Mouse (Mus musculus): ENCODE measurements around the gene Sdc3. TPM values are rescaled to one million over a fixed set of nuclear protein-coding genes. Genes with fewer than 3 reads are reported as not detected.
A peak's percentile ranks its signal among the peaks of the same experiment; 100 is the strongest.

Sdc3 gene
- polyA plus RNA-seq, 1 experiment from 2014 or later, result 21.1 TPM

GRCm38 (mm10) chr4:130797201-130798051 is 5.1 kb downstream of the Sdc3 start:
- 30% methylated on average over 15 of the region's 15 CpGs for WGBS
- Histone ChIP-seq H3K4me1 (replicated peaks; ENCODE audit: control insufficient read depth, insufficient read depth, low read length) (peaks cover 53% of the 10 kb centered on the region), H3K27me3 (replicated peaks; ENCODE audit: control insufficient read depth, insufficient read depth, low read length) (no peaks in the 10 kb centered on the region), H3K27ac (ENCODE audit: low read depth) (peak overlapping the region; percentile 57; the same call in 1 of the 2 replicates), H3K9me3 (ENCODE audit: control insufficient read depth, low read length) (no peaks in the 10 kb centered on the region), H3K9ac (ENCODE audit: low read length) (peak overlapping the region; percentile 27; the same call in 1 of the 2 replicates), H3K36me3 (ENCODE audit: control insufficient read depth, insufficient read depth, low read length) (no peaks in the 10 kb centered on the region), H3K4me2 (ENCODE audit: low read length) (peak overlapping the region; percentile 34), H3K4me3 (ENCODE audit: low read depth, low read length) (no peak overlapping the region)
- 0 out of 2 replicates have a peak, but pooled peaks have one; percentile 43 for ATAC-seq (replicated peaks; ENCODE audit: low FRiP score, low TSS enrichment, low read depth)
- no peak for DNase-seq (ENCODE audit: low spot score)

- H3K36me3 ChIP-seq (ENCODE audit: control insufficient read depth, insufficient read depth, low read length), result no peaks in the 10 kb centered on the region
- no peaks in the 10 kb centered on the region for H3K9me3 ChIP-seq (ENCODE audit: control insufficient read depth, low read length)
- no peak for ATAC-seq (replicated peaks; ENCODE audit: low FRiP score, low TSS enrichment, low read depth)
- no peaks in the 10 kb centered on the region for H3K27me3 ChIP-seq (replicated peaks; ENCODE audit: control insufficient read depth, insufficient read depth, low read length)
- WGBS, result 65% methylated on average over 1 of the region's 1 CpGs
- peak overlapping the region; percentile 57; the same call in 1 of the 2 replicates for H3K27ac ChIP-seq (ENCODE audit: low read depth)
- no peak overlapping the region for H3K9ac ChIP-seq (ENCODE audit: low read length)
- peaks cover 51% of the 10 kb centered on the region for H3K4me1 ChIP-seq (replicated peaks; ENCODE audit: control insufficient read depth, insufficient read depth, low read length)
- H3K4me2 ChIP-seq (ENCODE audit: low read length), result no peak overlapping the region
- no peak for DNase-seq (ENCODE audit: low spot score)
- H3K4me3 ChIP-seq (ENCODE audit: low read depth, low read length), result no peak overlapping the region
These were observed 6.1 kb downstream of the Sdc3 start for GRCm38 (mm10) chr4:130798416-130798815.

GRCm38 (mm10) chr4:130799118-130799517 is 6.8 kb downstream of the Sdc3 start:
- Histone ChIP-seq H3K4me3 (ENCODE audit: low read depth, low read length) (no peak overlapping the region), H3K27ac (ENCODE audit: low read depth) (0 out of 2 replicates have a peak overlapping the region, but pooled peaks have one; percentile 57), H3K36me3 (ENCODE audit: control insufficient read depth, insufficient read depth, low read length) (no peaks in the 10 kb centered on the region), H3K27me3 (replicated peaks; ENCODE audit: control insufficient read depth, insufficient read depth, low read length) (no peaks in the 10 kb centered on the region), H3K4me1 (replicated peaks; ENCODE audit: control insufficient read depth, insufficient read depth, low read length) (peaks cover 48% of the 10 kb centered on the region), H3K9me3 (ENCODE audit: control insufficient read depth, low read length) (no peaks in the 10 kb centered on the region), H3K9ac (ENCODE audit: low read length) (no peak overlapping the region), H3K4me2 (ENCODE audit: low read length) (no peak overlapping the region)
- WGBS, result 48% methylated on average over 4 of the region's 4 CpGs
- ATAC-seq (replicated peaks; ENCODE audit: low FRiP score, low TSS enrichment, low read depth), result 0 out of 2 replicates have a peak, but pooled peaks have one; percentile 21
- DNase-seq (ENCODE audit: low spot score), result no peak

- Histone ChIP-seq H3K4me1 (replicated peaks; ENCODE audit: control insufficient read depth, insufficient read depth, low read length) (peaks cover 45% of the 10 kb centered on the region), H3K4me2 (ENCODE audit: low read length) (no peak overlapping the region), H3K9ac (ENCODE audit: low read length) (no peak overlapping the region), H3K27me3 (replicated peaks; ENCODE audit: control insufficient read depth, insufficient read depth, low read length) (no peaks in the 10 kb centered on the region), H3K4me3 (ENCODE audit: low read depth, low read length) (no peak overlapping the region), H3K27ac (ENCODE audit: low read depth) (no peak overlapping the region), H3K36me3 (ENCODE audit: control insufficient read depth, insufficient read depth, low read length) (no peaks in the 10 kb centered on the region), H3K9me3 (ENCODE audit: control insufficient read depth, low read length) (no peaks in the 10 kb centered on the region)
- DNase-seq (ENCODE audit: low spot score) (no peak), ATAC-seq (replicated peaks; ENCODE audit: low FRiP score, low TSS enrichment, low read depth) (no peak)
- 64% methylated on average over 5 of the region's 5 CpGs for whole genome bisulfite sequencing
These were observed 7.2 kb downstream of the Sdc3 start for GRCm38 (mm10) chr4:130799582-130799981.

GRCm38 (mm10) chr4:130800147-130800546 is 7.8 kb downstream of the Sdc3 start:
- Histone ChIP-seq H3K9me3 (ENCODE audit: control insufficient read depth, low read length) (no peaks in the 10 kb centered on the region), H3K4me2 (ENCODE audit: low read length) (no peak overlapping the region), H3K27ac (ENCODE audit: low read depth) (no peak overlapping the region), H3K27me3 (replicated peaks; ENCODE audit: control insufficient read depth, insufficient read depth, low read length) (no peaks in the 10 kb centered on the region), H3K4me3 (ENCODE audit: low read depth, low read length) (no peak overlapping the region), H3K36me3 (ENCODE audit: control insufficient read depth, insufficient read depth, low read length) (no peaks in the 10 kb centered on the region), H3K9ac (ENCODE audit: low read length) (no peak overlapping the region), H3K4me1 (replicated peaks; ENCODE audit: control insufficient read depth, insufficient read depth, low read length) (peaks cover 47% of the 10 kb centered on the region)
- DNase-seq (ENCODE audit: low spot score) (no peak), ATAC-seq (replicated peaks; ENCODE audit: low FRiP score, low TSS enrichment, low read depth) (no peak)
- 87% methylated on average over 6 of the region's 6 CpGs for WGBS

GRCm38 (mm10) chr4:130801198-130801597 is 8.9 kb downstream of the Sdc3 start:
- WGBS, result 84% methylated on average over 5 of the region's 5 CpGs
- ATAC-seq (replicated peaks; ENCODE audit: low FRiP score, low TSS enrichment, low read depth), result no peak
- Histone ChIP-seq H3K36me3 (ENCODE audit: control insufficient read depth, insufficient read depth, low read length) (no peaks in the 10 kb centered on the region), H3K4me3 (ENCODE audit: low read depth, low read length) (no peak overlapping the region), H3K9ac (ENCODE audit: low read length) (no peak overlapping the region), H3K27ac (ENCODE audit: low read depth) (no peak overlapping the region; the same call in 1 of the 2 replicates), H3K4me1 (replicated peaks; ENCODE audit: control insufficient read depth, insufficient read depth, low read length) (peaks cover 48% of the 10 kb centered on the region), H3K4me2 (ENCODE audit: low read length) (no peak overlapping the region), H3K27me3 (replicated peaks; ENCODE audit: control insufficient read depth, insufficient read depth, low read length) (no peaks in the 10 kb centered on the region), H3K9me3 (ENCODE audit: control insufficient read depth, low read length) (no peaks in the 10 kb centered on the region)
- DNase-seq (ENCODE audit: low spot score), result no peak

- Histone ChIP-seq H3K4me3 (ENCODE audit: low read depth, low read length) (no peak overlapping the region), H3K36me3 (ENCODE audit: control insufficient read depth, insufficient read depth, low read length) (no peaks in the 10 kb centered on the region), H3K27ac (ENCODE audit: low read depth) (peak overlapping the region; percentile 34), H3K4me2 (ENCODE audit: low read length) (peak overlapping the region; percentile 20; the same call in 1 of the 2 replicates), H3K4me1 (replicated peaks; ENCODE audit: control insufficient read depth, insufficient read depth, low read length) (peaks cover 48% of the 10 kb centered on the region), H3K9me3 (ENCODE audit: control insufficient read depth, low read length) (no peaks in the 10 kb centered on the region), H3K27me3 (replicated peaks; ENCODE audit: control insufficient read depth, insufficient read depth, low read length) (no peaks in the 10 kb centered on the region), H3K9ac (ENCODE audit: low read length) (no peak overlapping the region)
- DNase-seq (ENCODE audit: low spot score), result no peak
- ATAC-seq (replicated peaks; ENCODE audit: low FRiP score, low TSS enrichment, low read depth), result no peak
- WGBS, result 55% methylated on average over 10 of the region's 10 CpGs
These were observed 9.4 kb downstream of the Sdc3 start for GRCm38 (mm10) chr4:130801624-130802329.

- Histone ChIP-seq H3K36me3 (ENCODE audit: control insufficient read depth, insufficient read depth, low read length) (no peaks in the 10 kb centered on the region), H3K9me3 (ENCODE audit: control insufficient read depth, low read length) (no peaks in the 10 kb centered on the region), H3K9ac (ENCODE audit: low read length) (no peak overlapping the region), H3K4me3 (ENCODE audit: low read depth, low read length) (no peak overlapping the region), H3K27me3 (replicated peaks; ENCODE audit: control insufficient read depth, insufficient read depth, low read length) (no peaks in the 10 kb centered on the region), H3K4me2 (ENCODE audit: low read length) (no peak overlapping the region), H3K4me1 (replicated peaks; ENCODE audit: control insufficient read depth, insufficient read depth, low read length) (peaks cover 30% of the 10 kb centered on the region), H3K27ac (ENCODE audit: low read depth) (no peak overlapping the region)
- ATAC-seq (replicated peaks; ENCODE audit: low FRiP score, low TSS enrichment, low read depth), result no peak
- 78% methylated on average over 2 of the region's 2 CpGs for WGBS
- no peak for DNase-seq (ENCODE audit: low spot score)
These were observed 11.3 kb downstream of the Sdc3 start for GRCm38 (mm10) chr4:130803591-130803990.

Data from intestine, embryonic 14.5 days (tissue).